Mouse (Mus musculus): ENCODE measurements around the gene Tll2. TPM values are rescaled to one million over a fixed set of nuclear protein-coding genes. Genes with fewer than 3 reads are reported as not detected.

Gene Tll2
- polyA plus RNA-seq, 1 experiment from 2014 or later = 0.89 TPM

GRCm38 (mm10) chr19:41109496-41109895 is 97.1 kb downstream of the Tll2 start:
- peaks cover 42% of the 10 kb centered on the region for H3K4me1 ChIP-seq
- no peaks in the 10 kb centered on the region for H3K9me3 ChIP-seq (replicated peaks)
- no peak overlapping the region for H3K4me3 ChIP-seq
- ATAC-seq = peak; percentile 76
- H3K4me2 ChIP-seq = peak overlapping the region; percentile 22
- H3K27ac ChIP-seq = peak overlapping the region; percentile 59; the same call in 1 of the 2 replicates
- H3K36me3 ChIP-seq (ENCODE audit: poor library complexity, severe bottlenecking) = no peaks in the 10 kb centered on the region
- H3K9ac ChIP-seq = no peak overlapping the region
- 10% methylated on average over 8 of the region's 8 CpGs for WGBS
- H3K27me3 ChIP-seq = peaks cover 36% of the 10 kb centered on the region

GRCm38 (mm10) chr19:41108666-41109065 is 98.0 kb downstream of the Tll2 start:
- ATAC-seq = no peak
- peaks cover 40% of the 10 kb centered on the region for H3K27me3 ChIP-seq
- H3K9me3 ChIP-seq (replicated peaks) = no peaks in the 10 kb centered on the region
- no peak overlapping the region for H3K9ac ChIP-seq
- no peaks in the 10 kb centered on the region for H3K36me3 ChIP-seq (ENCODE audit: poor library complexity, severe bottlenecking)
- peak overlapping the region; percentile 59; the same call in 1 of the 2 replicates for H3K27ac ChIP-seq
- H3K4me3 ChIP-seq = no peak overlapping the region
- H3K4me1 ChIP-seq = peaks cover 34% of the 10 kb centered on the region
- peak overlapping the region; percentile 22 for H3K4me2 ChIP-seq
- 63% methylated on average over 7 of the region's 7 CpGs for WGBS

GRCm38 (mm10) chr19:41107530-41107929 is 99.1 kb downstream of the Tll2 start:
- no peaks in the 10 kb centered on the region for H3K36me3 ChIP-seq (ENCODE audit: poor library complexity, severe bottlenecking)
- ATAC-seq = no peak
- H3K9ac ChIP-seq = no peak overlapping the region
- no peak overlapping the region for H3K4me2 ChIP-seq
- peaks cover 24% of the 10 kb centered on the region for H3K4me1 ChIP-seq
- H3K27ac ChIP-seq = no peak overlapping the region
- 72% methylated on average over 8 of the region's 8 CpGs for WGBS
- no peaks in the 10 kb centered on the region for H3K9me3 ChIP-seq (replicated peaks)
- H3K27me3 ChIP-seq = peaks cover 40% of the 10 kb centered on the region
- no peak overlapping the region for H3K4me3 ChIP-seq

- 37% methylated on average over 8 of the region's 8 CpGs for WGBS
- no peak for ATAC-seq
- peaks cover 27% of the 10 kb centered on the region for H3K27me3 ChIP-seq
- no peak overlapping the region for H3K27ac ChIP-seq
- peaks cover 28% of the 10 kb centered on the region for H3K4me1 ChIP-seq
- no peaks in the 10 kb centered on the region for H3K9me3 ChIP-seq (replicated peaks)
- no peak overlapping the region for H3K4me3 ChIP-seq
- H3K4me2 ChIP-seq = no peak overlapping the region
- H3K9ac ChIP-seq = no peak overlapping the region
- no peaks in the 10 kb centered on the region for H3K36me3 ChIP-seq (ENCODE audit: poor library complexity, severe bottlenecking)
Observed at GRCm38 (mm10) chr19:41104922-41105321, 101.7 kb downstream of the Tll2 start.

- no peaks in the 10 kb centered on the region for H3K36me3 ChIP-seq (ENCODE audit: poor library complexity, severe bottlenecking)
- H3K4me3 ChIP-seq = no peak overlapping the region
- no peak overlapping the region; the same call in 1 of the 2 replicates for H3K4me2 ChIP-seq
- 65% methylated on average over 8 of the region's 8 CpGs for WGBS
- H3K27ac ChIP-seq = peak overlapping the region; percentile 74
- no peaks in the 10 kb centered on the region for H3K9me3 ChIP-seq (replicated peaks)
- peak; percentile 92 for ATAC-seq
- peaks cover 18% of the 10 kb centered on the region for H3K27me3 ChIP-seq
- H3K9ac ChIP-seq = no peak overlapping the region
- H3K4me1 ChIP-seq = peaks cover 19% of the 10 kb centered on the region
Observed at GRCm38 (mm10) chr19:41101390-41101789, 105.2 kb downstream of the Tll2 start.

GRCm38 (mm10) chr19:41100863-41101262 is 105.8 kb downstream of the Tll2 start:
- H3K4me2 ChIP-seq = no peak overlapping the region; the same call in 1 of the 2 replicates
- ATAC-seq = peak; percentile 67
- WGBS = 90% methylated on average over 7 of the region's 7 CpGs

GRCm38 (mm10) chr19:41097038-41097437 is 109.6 kb downstream of the Tll2 start:
- 58% methylated on average over 4 of the region's 4 CpGs for WGBS
- Histone ChIP-seq H3K4me3 (no peak overlapping the region), H3K4me1 (peaks cover 19% of the 10 kb centered on the region), H3K4me2 (no peak overlapping the region), H3K9ac (no peak overlapping the region), H3K9me3 (replicated peaks) (no peaks in the 10 kb centered on the region), H3K27ac (no peak overlapping the region), H3K27me3 (no peaks in the 10 kb centered on the region), H3K36me3 (ENCODE audit: poor library complexity, severe bottlenecking) (no peaks in the 10 kb centered on the region)
- ATAC-seq = no peak

More at GRCm38 (mm10) chr19:41100863-41101262, 105.8 kb downstream of the Tll2 start:
- H3K4me3 ChIP-seq = no peak overlapping the region
- no peak overlapping the region for H3K9ac ChIP-seq
- H3K36me3 ChIP-seq (ENCODE audit: poor library complexity, severe bottlenecking) = no peaks in the 10 kb centered on the region
- H3K9me3 ChIP-seq (replicated peaks) = no peaks in the 10 kb centered on the region
- H3K27ac ChIP-seq = peak overlapping the region; percentile 74
- peaks cover 12% of the 10 kb centered on the region for H3K27me3 ChIP-seq
- peaks cover 19% of the 10 kb centered on the region for H3K4me1 ChIP-seq

- 90% methylated on average over 2 of the region's 2 CpGs for WGBS
- Histone ChIP-seq H3K27me3 (peaks cover 22% of the 10 kb centered on the region), H3K36me3 (ENCODE audit: poor library complexity, severe bottlenecking) (no peaks in the 10 kb centered on the region), H3K4me1 (peaks cover 7% of the 10 kb centered on the region), H3K4me3 (no peak overlapping the region), H3K9ac (no peak overlapping the region), H3K4me2 (no peak overlapping the region), H3K9me3 (replicated peaks) (no peaks in the 10 kb centered on the region), H3K27ac (no peak overlapping the region)
- ATAC-seq = no peak
Observed at GRCm38 (mm10) chr19:41091901-41092300, 114.7 kb downstream of the Tll2 start.

GRCm38 (mm10) chr19:41089833-41090232 is 116.8 kb downstream of the Tll2 start:
- Histone ChIP-seq H3K4me1 (peaks cover 7% of the 10 kb centered on the region), H3K36me3 (ENCODE audit: poor library complexity, severe bottlenecking) (no peaks in the 10 kb centered on the region), H3K4me3 (no peak overlapping the region), H3K4me2 (no peak overlapping the region), H3K9ac (no peak overlapping the region), H3K9me3 (replicated peaks) (no peaks in the 10 kb centered on the region), H3K27me3 (peaks cover 22% of the 10 kb centered on the region), H3K27ac (no peak overlapping the region)
- ATAC-seq = peak; percentile 71
- WGBS = 13% methylated on average over 5 of the region's 5 CpGs

- Histone ChIP-seq H3K9ac (no peak overlapping the region), H3K36me3 (ENCODE audit: poor library complexity, severe bottlenecking) (no peaks in the 10 kb centered on the region), H3K27ac (no peak overlapping the region), H3K4me1 (peaks cover 7% of the 10 kb centered on the region), H3K4me3 (no peak overlapping the region), H3K9me3 (replicated peaks) (no peaks in the 10 kb centered on the region), H3K27me3 (peaks cover 22% of the 10 kb centered on the region), H3K4me2 (peak overlapping the region; percentile 25; the same call in 1 of the 2 replicates)
- no peak for ATAC-seq
- WGBS = 43% methylated on average over 18 of the region's 18 CpGs
Observed at GRCm38 (mm10) chr19:41088491-41088890, 118.1 kb downstream of the Tll2 start.

- 30% methylated on average over 4 of the region's 4 CpGs for WGBS
- Histone ChIP-seq H3K4me3 (no peak overlapping the region), H3K27me3 (peaks cover 22% of the 10 kb centered on the region)
Observed at GRCm38 (mm10) chr19:41087901-41088300, 118.7 kb downstream of the Tll2 start.

GRCm38 (mm10) chr19:41086700-41087099 is 119.9 kb downstream of the Tll2 start:
- H3K9ac ChIP-seq = no peak overlapping the region
- H3K4me1 ChIP-seq = peaks cover 9% of the 10 kb centered on the region
- peaks cover 22% of the 10 kb centered on the region for H3K27me3 ChIP-seq
- no peak overlapping the region for H3K27ac ChIP-seq
- ATAC-seq = peak; percentile 65
- no peaks in the 10 kb centered on the region for H3K9me3 ChIP-seq (replicated peaks)
- no peak overlapping the region for H3K4me3 ChIP-seq
- H3K36me3 ChIP-seq (ENCODE audit: poor library complexity, severe bottlenecking) = no peaks in the 10 kb centered on the region
- 12% methylated on average over 2 of the region's 2 CpGs for WGBS
- no peak overlapping the region for H3K4me2 ChIP-seq

More at GRCm38 (mm10) chr19:41087901-41088300, 118.7 kb downstream of the Tll2 start:
- H3K4me2 ChIP-seq = no peak overlapping the region
- H3K9me3 ChIP-seq (replicated peaks) = no peaks in the 10 kb centered on the region
- no peak for ATAC-seq
- H3K4me1 ChIP-seq = peaks cover 7% of the 10 kb centered on the region
- H3K9ac ChIP-seq = no peak overlapping the region
- no peaks in the 10 kb centered on the region for H3K36me3 ChIP-seq (ENCODE audit: poor library complexity, severe bottlenecking)
- no peak overlapping the region for H3K27ac ChIP-seq

- Histone ChIP-seq H3K36me3 (ENCODE audit: poor library complexity, severe bottlenecking) (no peaks in the 10 kb centered on the region), H3K4me2 (no peak overlapping the region), H3K4me1 (peaks cover 13% of the 10 kb centered on the region), H3K9ac (no peak overlapping the region), H3K27me3 (peaks cover 22% of the 10 kb centered on the region), H3K27ac (no peak overlapping the region), H3K4me3 (no peak overlapping the region), H3K9me3 (replicated peaks) (no peaks in the 10 kb centered on the region)
- 89% methylated on average over 6 of the region's 6 CpGs for WGBS
- ATAC-seq = peak; percentile 11; the same call in 1 of the 2 replicates
Observed at GRCm38 (mm10) chr19:41086289-41086688, 120.3 kb downstream of the Tll2 start.

Measured in forebrain, embryonic 13.5 days (tissue).